Mouse (Mus musculus) liver, embryonic 14 days (tissue): ENCODE results near the gene Emsy. TPM values are rescaled to one million over a fixed set of nuclear protein-coding genes. Genes with fewer than 3 reads are reported as not detected.

Experiments used
- polyA plus RNA-seq: library from polyadenylated mRNA; depleted of rRNA; stranded (reverse); fragments of >200 nt; gene quantifications from 2 replicates; pipeline ENCODE4 v1.2.3, GENCODE M21; 2012; rRNA removed

Emsy gene
- 7.7 and 9.0 TPM in 2 replicates for polyA plus RNA-seq

GRCm38 (mm10) chr7:98656531-98657221 is at the start of gene Emsy:
Emsy (minus strand) TSS chr7:98656783.

GRCm38 (mm10) chr7:98702283-98703240 is 46.0 kb upstream of the Emsy start, which contains the start of gene Thap12:
Thap12 (plus strand) TSS chr7:98703103.

Other genes with a start within 250 kb of the Emsy start
- not detected in 2 replicates for gene Gucy2d, start 216.4 kb downstream of the Emsy start, polyA plus RNA-seq
- 3.9 TPM in 2 replicates for gene Lrrc32, start 167.5 kb downstream of the Emsy start, polyA plus RNA-seq
- 10.0 and 11.7 TPM in 2 replicates for gene Thap12, start 46.3 kb upstream of the Emsy start, polyA plus RNA-seq
- 0.68 and 0.71 TPM in 2 replicates for gene Wnt11, start 178.3 kb upstream of the Emsy start, polyA plus RNA-seq